Mouse (Mus musculus): ENCODE results near the gene Ptgr2. TPM values are rescaled to one million over a fixed set of nuclear protein-coding genes. Genes with fewer than 3 reads are reported as not detected.
"Not testable (repeated sequence)": the region's sequence is repeated elsewhere in the genome, so short reads cannot be mapped to it uniquely, and the experiment has no call there.

Gene Ptgr2
- polyA plus RNA-seq, 1 experiment = 3.3 TPM

- H3K27me3 ChIP-seq (replicated peaks) = no peaks in the 10 kb centered on the region
- peaks cover 94% of the 10 kb centered on the region for H3K36me3 ChIP-seq (replicated peaks; ENCODE audit: low read length)
- TF ChIP-seq GATA1 (IDR thresholded peaks at IDR 0.05; ENCODE audit: borderline replicate concordance, low read length) = no peak
- TF ChIP-seq FLI1 (IDR thresholded peaks at IDR 0.05; ENCODE audit: low read length) = no peak
- peaks cover 7% of the 10 kb centered on the region for H3K4me1 ChIP-seq
- H3K4me3 ChIP-seq (replicated peaks) = no peak overlapping the region
- no peaks in the 10 kb centered on the region for H3K9me3 ChIP-seq
Measured at GRCm38 (mm10) chr12:84297851-84298250, 12.8 kb downstream of the Ptgr2 start.

DNA sequence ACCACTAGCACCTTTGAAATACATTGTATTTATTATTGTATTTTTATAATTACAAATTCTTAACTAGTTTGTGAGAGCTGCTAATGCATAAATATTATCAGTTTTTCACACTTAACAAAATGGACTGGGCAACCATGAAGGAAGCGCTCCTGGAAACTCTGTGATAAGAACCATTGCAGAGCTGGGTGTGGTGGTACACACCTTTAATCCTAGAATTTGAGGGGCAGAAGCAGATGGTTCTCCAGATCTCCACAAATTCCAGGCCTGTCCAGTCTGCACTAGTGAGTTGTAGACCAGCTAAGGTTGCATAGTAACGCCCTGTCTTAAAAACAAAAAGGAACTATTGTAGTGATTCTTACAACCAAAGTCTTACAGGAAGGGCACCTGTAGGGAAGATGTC, 14.2 kb downstream of the Ptgr2 start:
- TF ChIP-seq FLI1 (IDR thresholded peaks at IDR 0.05; ENCODE audit: low read length) = no peak
- TF ChIP-seq GATA1 (IDR thresholded peaks at IDR 0.05; ENCODE audit: borderline replicate concordance, low read length) = no peak
- H3K4me1 ChIP-seq = peaks cover 5% of the 10 kb centered on the region
- H3K36me3 ChIP-seq (replicated peaks; ENCODE audit: low read length) = peaks cover 95% of the 10 kb centered on the region
- H3K27me3 ChIP-seq (replicated peaks) = no peaks in the 10 kb centered on the region
- no peak overlapping the region for H3K4me3 ChIP-seq (replicated peaks)
- no peaks in the 10 kb centered on the region for H3K9me3 ChIP-seq

GRCm38 (mm10) chr12:84304101-84304500, 19.1 kb downstream of the Ptgr2 start:
- Histone ChIP-seq H3K27me3 (replicated peaks) (no peaks in the 10 kb centered on the region), H3K36me3 (replicated peaks; ENCODE audit: low read length) (peaks cover 96% of the 10 kb centered on the region), H3K4me3 (replicated peaks) (no peak overlapping the region), H3K4me1 (peaks cover 10% of the 10 kb centered on the region), H3K9me3 (no peaks in the 10 kb centered on the region)
- TF ChIP-seq FLI1 (IDR thresholded peaks at IDR 0.05; ENCODE audit: low read length) (no peak), GATA1 (IDR thresholded peaks at IDR 0.05; ENCODE audit: borderline replicate concordance, low read length) (no peak)

DNA sequence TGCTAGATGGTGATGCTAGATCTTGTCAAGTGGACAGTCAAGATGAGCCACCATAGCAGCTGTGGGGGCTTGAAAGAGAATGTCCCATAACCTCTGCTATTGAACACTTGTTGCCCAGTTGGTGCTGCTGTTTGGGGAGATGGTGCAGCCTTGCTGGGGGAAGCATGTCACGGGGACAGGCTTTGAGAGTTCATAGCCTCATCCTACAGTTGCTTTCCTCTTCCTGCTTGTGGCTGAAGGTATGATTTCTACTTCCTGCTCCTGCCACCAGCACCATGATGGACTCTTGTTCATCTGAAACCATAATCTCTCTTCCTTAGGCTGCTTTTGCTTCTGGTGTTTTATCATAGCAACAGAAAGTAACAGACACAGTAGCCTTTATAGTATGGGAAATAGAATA, 19.5 kb downstream of the Ptgr2 start:
- TF ChIP-seq GATA1 (IDR thresholded peaks at IDR 0.05; ENCODE audit: borderline replicate concordance, low read length) (no peak), FLI1 (IDR thresholded peaks at IDR 0.05; ENCODE audit: low read length) (no peak)
- no peak overlapping the region for H3K4me3 ChIP-seq (replicated peaks)
- peaks cover 10% of the 10 kb centered on the region for H3K4me1 ChIP-seq
- no peaks in the 10 kb centered on the region for H3K27me3 ChIP-seq (replicated peaks)
- H3K9me3 ChIP-seq = no peaks in the 10 kb centered on the region
- peaks cover 95% of the 10 kb centered on the region for H3K36me3 ChIP-seq (replicated peaks; ENCODE audit: low read length)

DNA sequence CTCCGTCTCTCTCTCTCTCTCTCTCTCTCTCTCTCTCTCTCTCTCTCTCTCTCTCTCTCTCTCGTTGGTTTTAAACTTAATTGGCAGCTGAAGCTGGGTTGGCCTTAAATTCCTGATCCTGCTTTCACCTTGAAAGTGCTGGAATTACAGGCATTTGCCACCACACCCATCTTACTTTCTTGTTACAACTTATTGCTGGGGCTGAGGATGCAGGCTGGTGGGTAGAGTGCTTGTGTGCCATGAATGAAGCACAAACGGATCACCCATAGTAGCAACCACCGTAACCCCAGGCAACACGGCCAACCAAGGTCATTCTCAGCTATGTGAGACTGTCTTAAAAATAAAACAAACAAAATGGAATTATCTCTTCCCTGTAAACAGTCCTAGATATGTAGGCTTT, 26.3 kb downstream of the Ptgr2 start:
- H3K9me3 ChIP-seq = no peaks in the 10 kb centered on the region
- H3K4me3 ChIP-seq (replicated peaks) = no peak overlapping the region
- H3K36me3 ChIP-seq (replicated peaks; ENCODE audit: low read length) = peaks cover 74% of the 10 kb centered on the region
- no peaks in the 10 kb centered on the region for H3K27me3 ChIP-seq (replicated peaks)
- TF ChIP-seq GATA1 (IDR thresholded peaks at IDR 0.05; ENCODE audit: borderline replicate concordance, low read length) (no peak), FLI1 (IDR thresholded peaks at IDR 0.05; ENCODE audit: low read length) (no peak)
- H3K4me1 ChIP-seq = peaks cover 4% of the 10 kb centered on the region

GRCm38 (mm10) chr12:84316006-84316405, 31.0 kb downstream of the Ptgr2 start:
- Histone ChIP-seq H3K36me3 (replicated peaks; ENCODE audit: low read length) (peaks cover 33% of the 10 kb centered on the region), H3K27me3 (replicated peaks) (no peaks in the 10 kb centered on the region), H3K4me1 (peaks cover 32% of the 10 kb centered on the region), H3K4me3 (replicated peaks) (peak overlapping the region; percentile 99), H3K9me3 (no peaks in the 10 kb centered on the region)
- TF ChIP-seq FLI1 (IDR thresholded peaks at IDR 0.05; ENCODE audit: low read length) (no peak), GATA1 (IDR thresholded peaks at IDR 0.05; ENCODE audit: borderline replicate concordance, low read length) (no peak)

- Histone ChIP-seq H3K27me3 (replicated peaks) (no peaks in the 10 kb centered on the region), H3K4me3 (replicated peaks) (peak within 1 kb of the TSS; percentile 99), H3K36me3 (replicated peaks; ENCODE audit: low read length) (peaks cover 24% of the 10 kb centered on the region), H3K4me1 (peaks cover 40% of the 10 kb centered on the region), H3K9me3 (no peaks in the 10 kb centered on the region)
- TF ChIP-seq GATA1 (IDR thresholded peaks at IDR 0.05; ENCODE audit: borderline replicate concordance, low read length) (no peak), FLI1 (IDR thresholded peaks at IDR 0.05; ENCODE audit: low read length) (no peak)
Measured at GRCm38 (mm10) chr12:84316721-84317621, 31.9 kb downstream of the Ptgr2 start, which contains the start of gene Zfp410. Gene Zfp410 (plus strand): TSS chr12:84316852.

DNA sequence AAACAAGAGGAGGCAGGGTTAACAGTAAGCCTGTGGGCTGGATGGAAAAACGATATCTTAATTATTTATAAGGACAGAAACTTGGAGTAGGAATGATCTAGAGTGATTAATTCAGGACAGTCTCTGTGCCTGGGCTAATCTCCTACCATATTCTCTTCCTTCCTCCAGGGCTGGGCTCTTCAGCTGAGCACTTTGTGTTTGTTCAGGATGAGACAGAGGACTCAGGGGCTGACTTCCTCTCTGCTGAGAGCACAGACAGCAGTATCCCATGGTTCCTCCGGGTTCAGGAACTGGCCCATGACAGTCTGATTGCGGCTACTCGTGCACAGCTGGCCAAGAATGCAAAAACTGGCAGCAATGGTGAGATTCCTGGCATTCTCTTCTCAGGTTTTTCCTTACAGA, 42.1 kb downstream of the Ptgr2 start:
- Histone ChIP-seq H3K36me3 (replicated peaks; ENCODE audit: low read length) (peaks cover 78% of the 10 kb centered on the region), H3K9me3 (no peaks in the 10 kb centered on the region), H3K4me3 (replicated peaks) (no peak overlapping the region), H3K27me3 (replicated peaks) (no peaks in the 10 kb centered on the region), H3K4me1 (peaks cover 21% of the 10 kb centered on the region)
- TF ChIP-seq GATA1 (IDR thresholded peaks at IDR 0.05; ENCODE audit: borderline replicate concordance, low read length) = no peak
- TF ChIP-seq FLI1 (IDR thresholded peaks at IDR 0.05; ENCODE audit: low read length) = no peak

GRCm38 (mm10) chr12:84336963-84337625, 52.1 kb downstream of the Ptgr2 start:
- peaks cover 91% of the 10 kb centered on the region for H3K36me3 ChIP-seq (replicated peaks; ENCODE audit: low read length)
- peaks cover 31% of the 10 kb centered on the region for H3K4me1 ChIP-seq
- H3K9me3 ChIP-seq = no peaks in the 10 kb centered on the region
- peak overlapping the region; percentile 76 for H3K4me3 ChIP-seq (replicated peaks)
- no peaks in the 10 kb centered on the region for H3K27me3 ChIP-seq (replicated peaks)
- TF ChIP-seq FLI1 (IDR thresholded peaks at IDR 0.05; ENCODE audit: low read length) (no peak), GATA1 (IDR thresholded peaks at IDR 0.05; ENCODE audit: borderline replicate concordance, low read length) (no peak)

DNA sequence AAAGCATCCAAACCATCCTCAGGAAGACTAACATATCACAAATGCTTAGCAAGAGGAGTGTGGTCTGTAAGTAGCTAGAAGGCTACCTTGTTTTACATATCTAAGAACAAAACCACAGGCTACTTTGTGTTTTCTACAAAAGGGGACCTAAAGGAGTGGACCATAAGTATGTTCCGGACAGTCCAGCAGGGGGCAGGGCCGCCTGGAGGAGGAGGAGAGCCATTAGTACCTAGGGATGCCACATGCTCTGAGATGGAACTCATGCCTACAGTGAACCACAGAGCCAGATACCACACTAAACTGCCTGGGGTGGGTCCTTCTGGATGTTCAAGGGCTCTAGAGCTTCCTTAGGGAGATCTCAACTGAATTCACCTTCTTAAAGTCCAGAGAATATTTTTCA, 62.2 kb downstream of the Ptgr2 start:
- Histone ChIP-seq H3K4me3 (replicated peaks) (no peak overlapping the region), H3K27me3 (replicated peaks) (no peaks in the 10 kb centered on the region), H3K4me1 (peaks cover 26% of the 10 kb centered on the region), H3K36me3 (replicated peaks; ENCODE audit: low read length) (peaks cover 64% of the 10 kb centered on the region), H3K9me3 (no peaks in the 10 kb centered on the region)
- TF ChIP-seq FLI1 (IDR thresholded peaks at IDR 0.05; ENCODE audit: low read length) = no peak
- TF ChIP-seq GATA1 (IDR thresholded peaks at IDR 0.05; ENCODE audit: borderline replicate concordance, low read length) = no peak

- peaks cover 47% of the 10 kb centered on the region for H3K4me1 ChIP-seq
- H3K4me3 ChIP-seq (replicated peaks); H3K9me3 ChIP-seq: not testable (repeated sequence)
Measured at GRCm38 (mm10) chr12:84358699-84359098, 73.7 kb downstream of the Ptgr2 start.

More at GRCm38 (mm10) chr12:84358699-84359098, 73.7 kb downstream of the Ptgr2 start:
- H3K27me3 ChIP-seq (replicated peaks) = not testable (repeated sequence)
- H3K36me3 ChIP-seq (replicated peaks; ENCODE audit: low read length) = peaks cover 35% of the 10 kb centered on the region
